Mouse (Mus musculus) liver, postnatal 0 days (tissue): ENCODE measurements around the gene Nedd9. TPM values are rescaled to one million over a fixed set of nuclear protein-coding genes. Genes with fewer than 3 reads are reported as not detected.

ENCODE experiments used
- ATAC-seq: fragments of 200-750 bp; cut with Nextera tagmentation; 2 replicates; pipeline ENCODE4 v1.8.0; 2017; ENCODE audit warnings: mild to moderate bottlenecking, moderate library complexity
- DNase-seq: peaks from one replicate; pipeline ENCODE4 v3.0.0-alpha.2; 2016
- H3K27ac ChIP-seq: fragments of 300-500 bp; sonication (generic); 2 replicates; pipeline ENCODE4 v1.5.1; 2014; ENCODE audit warnings: antibody characterized with exemption, moderate library complexity, mild to moderate bottlenecking, low read depth
- H3K27me3 ChIP-seq: fragments of 300-500 bp; sonication (generic); 2 replicates; pipeline ENCODE4 v1.6.1; 2014; ENCODE audit warnings: low read length, control low read depth, mixed read lengths; ENCODE audit not compliant: insufficient read depth
- H3K36me3 ChIP-seq: fragments of 300-500 bp; sonication (generic); replicated peaks from 2 replicates; pipeline ENCODE4 v1.6.1; 2014; ENCODE audit warnings: mild to moderate bottlenecking, control low read depth, low read length, moderate library complexity, mixed read lengths; ENCODE audit not compliant: insufficient read depth
- H3K4me1 ChIP-seq: fragments of 300-500 bp; sonication (generic); 2 replicates; pipeline ENCODE4 v1.6.1; 2014; ENCODE audit warnings: antibody characterized with exemption, mild to moderate bottlenecking, control low read depth; ENCODE audit not compliant: insufficient read depth
- H3K4me2 ChIP-seq: fragments of 300-500 bp; sonication (generic); 2 replicates; pipeline ENCODE4 v1.6.1; 2014; ENCODE audit warnings: low read depth, mild to moderate bottlenecking, low read length, moderate library complexity, mixed read lengths
- H3K4me3 ChIP-seq: fragments of 300-500 bp; sonication (generic); 2 replicates; pipeline ENCODE4 v1.5.1; 2014; ENCODE audit warnings: low read depth, low read length
- H3K9ac ChIP-seq: fragments of 300-500 bp; sonication (generic); replicated peaks from 2 replicates; pipeline ENCODE4 v1.6.1; 2014; ENCODE audit warnings: mild to moderate bottlenecking, moderate library complexity
- H3K9me3 ChIP-seq: fragments of 300-500 bp; sonication (generic); 2 replicates; pipeline ENCODE4 v1.6.1; 2016; ENCODE audit warnings: mild to moderate bottlenecking, control low read depth, low read length, mixed read lengths
- CTCF ChIP-seq: sonication (generic); IDR thresholded peaks from 2 replicates; pipeline ENCODE4 v1.5.1; 2016; ENCODE audit warnings: antibody characterized with exemption, low read depth
- EP300 ChIP-seq: IDR thresholded peaks from 2 replicates; pipeline ENCODE4 v1.6.1; 2016; ENCODE audit warnings: antibody characterized with exemption, low read depth, mild to moderate bottlenecking
- WGBS: fragments of 180-500 bp; shearing (Covaris S2); extraction: QIAGEN DNeasy Blood & Tissue Kit; methylation state at CpG from one replicate; pipeline ENCODE4 v1.1.7; 2014; ENCODE audit not compliant: insufficient replicate concordance; 5-methylcytosine and 5-hydroxymethylcytosine counted together
- polyA plus RNA-seq: library from polyadenylated mRNA; unstranded; fragments of >200 nt; fragmentation: Nextera tagmentation; extraction: Ambion mirVana; gene quantifications from 2 replicates; pipeline ENCODE4 v1.2.1, GENCODE M21; 2015

The Nedd9 gene
- polyA plus RNA-seq, 1 experiment from 2014 or later = 6.9 TPM

DNA sequence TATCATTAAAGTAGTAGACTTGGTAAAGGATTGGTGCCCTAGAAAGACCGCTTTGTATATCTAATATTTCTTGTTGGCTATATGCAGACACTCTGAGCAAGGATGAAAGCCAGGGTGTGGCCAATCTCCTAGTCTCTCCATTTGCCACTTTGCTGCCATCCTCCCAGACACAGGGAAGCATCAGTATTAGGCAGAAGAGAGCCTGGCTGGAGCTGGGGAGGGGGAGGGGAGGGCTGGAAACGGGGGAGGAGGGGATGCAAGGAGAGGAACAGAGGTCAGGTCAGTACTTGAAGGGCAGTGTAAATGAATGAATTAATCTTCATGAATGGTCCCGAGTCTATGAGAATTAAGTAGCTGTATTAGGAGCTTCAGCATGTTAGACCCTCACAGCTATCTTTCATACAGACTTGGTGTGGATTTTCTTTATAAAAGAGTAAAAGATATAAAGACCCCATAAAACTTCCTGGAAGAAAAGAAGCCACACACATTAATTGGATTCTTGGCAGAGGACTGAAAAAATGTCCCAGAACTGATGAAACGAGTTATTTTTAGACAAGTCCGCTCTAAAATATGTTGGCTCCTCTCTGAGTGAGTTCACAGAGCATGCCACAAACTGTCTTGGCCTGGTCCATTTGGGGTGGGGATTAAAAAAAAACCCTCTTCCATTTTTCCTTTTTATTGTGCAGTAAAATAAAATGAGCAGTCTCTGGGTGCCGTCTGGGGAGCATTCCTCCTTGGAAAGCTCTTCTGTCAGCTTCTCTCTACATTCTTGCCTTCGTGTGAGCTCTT lies 23.7 kb upstream of the Nedd9 start:
- H3K9me3 ChIP-seq = no peaks in the 10 kb centered on the region
- WGBS = 70% methylated on average over 7 of the region's 7 CpGs
- H3K4me2 ChIP-seq = no peak overlapping the region
- TF ChIP-seq CTCF = no peak
- no peak for TF ChIP-seq EP300
- DNase-seq (no peak), ATAC-seq (no peak)
- H3K4me1 ChIP-seq = peaks cover 6% of the 10 kb centered on the region; the same call in 1 of the 2 replicates
- H3K4me3 ChIP-seq = no peak overlapping the region
- H3K36me3 ChIP-seq = no peaks in the 10 kb centered on the region
- no peaks in the 10 kb centered on the region for H3K27me3 ChIP-seq
- no peak overlapping the region for H3K9ac ChIP-seq
- no peak overlapping the region for H3K27ac ChIP-seq

- no peak for ATAC-seq
- DNase-seq = peak; percentile 22
- no peaks in the 10 kb centered on the region for H3K36me3 ChIP-seq
- no peaks in the 10 kb centered on the region for H3K9me3 ChIP-seq
- 48% methylated on average over 2 of the region's 2 CpGs for WGBS
- H3K4me2 ChIP-seq = no peak overlapping the region
- H3K4me3 ChIP-seq = no peak overlapping the region
- peak overlapping the region; percentile 55 for H3K27ac ChIP-seq
- peaks cover 26% of the 10 kb centered on the region for H3K4me1 ChIP-seq
- no peaks in the 10 kb centered on the region for H3K27me3 ChIP-seq
- no peak overlapping the region for H3K9ac ChIP-seq
- no peak for TF ChIP-seq EP300
- TF ChIP-seq CTCF = no peak
Observed at GRCm38 (mm10) chr13:41505594-41505993, 18.4 kb upstream of the Nedd9 start.

- H3K4me1 ChIP-seq = peaks cover 28% of the 10 kb centered on the region
- no peaks in the 10 kb centered on the region for H3K9me3 ChIP-seq
- H3K27me3 ChIP-seq = no peaks in the 10 kb centered on the region
- ATAC-seq = no peak
- TF ChIP-seq EP300 (no peak), CTCF (no peak)
- no peak overlapping the region for H3K4me2 ChIP-seq
- no peak overlapping the region for H3K9ac ChIP-seq
- H3K36me3 ChIP-seq = no peaks in the 10 kb centered on the region
- H3K27ac ChIP-seq = peak overlapping the region; percentile 55; the same call in 1 of the 2 replicates
- DNase-seq = no peak
- WGBS = 59% methylated on average over 2 of the region's 2 CpGs
- H3K4me3 ChIP-seq = no peak overlapping the region
Observed at GRCm38 (mm10) chr13:41504997-41505396, 17.8 kb upstream of the Nedd9 start.

GRCm38 (mm10) chr13:41504448-41504847 lies 17.3 kb upstream of the Nedd9 start:
- Histone ChIP-seq H3K4me2 (no peak overlapping the region), H3K9me3 (no peaks in the 10 kb centered on the region), H3K4me3 (no peak overlapping the region), H3K27me3 (no peaks in the 10 kb centered on the region), H3K27ac (no peak overlapping the region), H3K36me3 (no peaks in the 10 kb centered on the region), H3K9ac (no peak overlapping the region), H3K4me1 (peaks cover 29% of the 10 kb centered on the region)
- no peak for DNase-seq
- TF ChIP-seq EP300 (no peak), CTCF (no peak)
- no peak for ATAC-seq
- WGBS = 78% methylated on average over 2 of the region's 2 CpGs

DNA sequence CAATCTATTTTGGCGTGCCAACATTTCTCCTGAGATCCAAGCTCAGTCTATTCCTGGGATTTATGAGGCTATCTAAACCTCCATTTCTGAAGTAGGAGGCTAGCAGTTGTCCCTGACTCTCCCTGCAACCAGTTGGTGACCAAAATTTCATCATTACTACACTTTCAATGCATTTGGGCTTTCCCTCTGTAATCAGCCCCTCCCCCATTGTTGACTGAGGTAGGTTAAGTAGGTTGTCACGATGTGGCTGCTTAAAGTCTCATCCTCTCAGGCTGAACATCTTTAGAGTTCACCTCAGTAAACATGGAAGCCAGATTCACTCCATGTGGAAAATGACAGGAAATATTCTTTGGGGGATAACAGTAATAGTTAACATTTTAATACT lies 15.7 kb upstream of the Nedd9 start:
- 0 out of 2 replicates have a peak overlapping the region, but pooled peaks have one; percentile 38 for H3K4me2 ChIP-seq
- 30% methylated on average over 2 of the region's 2 CpGs for WGBS
- no peak overlapping the region; the same call in 1 of the 2 replicates for H3K27ac ChIP-seq
- TF ChIP-seq CTCF (no peak), EP300 (no peak)
- H3K9ac ChIP-seq = no peak overlapping the region
- no peak overlapping the region for H3K4me3 ChIP-seq
- H3K4me1 ChIP-seq = peaks cover 29% of the 10 kb centered on the region
- H3K27me3 ChIP-seq = no peaks in the 10 kb centered on the region
- no peaks in the 10 kb centered on the region for H3K36me3 ChIP-seq
- ATAC-seq (no peak), DNase-seq (no peak)
- no peaks in the 10 kb centered on the region for H3K9me3 ChIP-seq

DNA sequence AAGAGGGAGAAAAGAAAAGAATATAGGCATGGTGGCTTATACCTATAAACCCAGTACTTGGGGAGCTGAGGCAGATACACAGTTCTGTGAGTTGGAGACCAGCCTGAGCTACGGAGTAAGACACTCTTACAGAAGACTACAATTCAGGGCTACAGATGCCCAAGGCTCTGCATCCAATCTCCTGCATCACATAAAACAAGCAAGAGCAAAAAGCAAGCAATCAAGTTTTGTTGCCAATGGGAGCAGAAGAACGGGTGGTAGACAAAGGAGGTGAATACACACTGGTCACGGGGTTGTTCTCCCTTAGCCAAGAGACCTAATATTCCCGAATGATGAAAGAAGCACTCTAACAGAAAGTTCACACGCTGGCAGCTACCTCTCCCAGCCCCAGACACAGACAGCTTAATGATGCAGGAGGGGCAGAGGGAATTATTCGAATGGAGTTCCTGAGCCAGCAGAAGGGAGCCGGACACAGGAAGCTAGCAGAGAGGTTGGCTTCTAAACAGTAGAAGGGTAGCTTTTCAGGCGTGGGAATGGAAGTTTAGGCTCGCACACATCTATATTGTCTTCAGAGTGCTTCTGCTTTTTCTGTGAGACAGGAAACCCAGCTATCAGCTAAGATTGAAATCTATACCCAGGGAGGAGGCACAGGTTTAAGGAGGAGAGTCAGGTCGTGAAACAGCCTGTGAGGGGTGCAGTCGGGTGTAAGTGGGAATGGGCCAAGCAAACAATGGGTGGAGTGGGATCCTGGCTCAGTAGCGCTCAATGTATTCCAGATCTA lies 15.2 kb upstream of the Nedd9 start:
- no peaks in the 10 kb centered on the region for H3K27me3 ChIP-seq
- no peak overlapping the region for H3K4me3 ChIP-seq
- 30% methylated on average over 12 of the region's 12 CpGs for WGBS
- ATAC-seq (no peak), DNase-seq (no peak)
- TF ChIP-seq EP300 (no peak), CTCF (no peak)
- no peaks in the 10 kb centered on the region for H3K36me3 ChIP-seq
- peak overlapping the region; percentile 16; the same call in 1 of the 2 replicates for H3K27ac ChIP-seq
- H3K4me1 ChIP-seq = peaks cover 29% of the 10 kb centered on the region
- H3K9me3 ChIP-seq = no peaks in the 10 kb centered on the region
- H3K9ac ChIP-seq = no peak overlapping the region
- peak overlapping the region; percentile 38; the same call in 1 of the 2 replicates for H3K4me2 ChIP-seq
